Mouse (Mus musculus): ENCODE results near the gene Degs1. TPM values are rescaled to one million over a fixed set of nuclear protein-coding genes. Genes with fewer than 3 reads are reported as not detected.

The Degs1 gene
- 46.9 TPM for total RNA-seq (2023)

GRCm38 (mm10) chr1:182282091-182283075 lies at the start of gene Degs1:
Degs1 (minus strand) TSS chr1:182282804.

Other genes starting within 250 kb of the Degs1 start
- 60.1 TPM for gene Srp9, start 158.1 kb downstream of the Degs1 start, total RNA-seq (2023)
- not detected for gene Vmn1r1, start 118.3 kb downstream of the Degs1 start, total RNA-seq (2023)
- 62.1 TPM for gene Fbxo28, start 58.8 kb upstream of the Degs1 start, total RNA-seq (2023)
- 36.3 TPM for gene Trp53bp2, start 126.4 kb upstream of the Degs1 start, total RNA-seq (2023)
- gene Capn2, start 234.8 kb upstream of the Degs1 start, total RNA-seq (2023), result 57.7 TPM